Mouse (Mus musculus) ES-Bruce4 (cell line): ENCODE results near the gene Kcnq1.

Experiments used
- CTCF ChIP-seq: IDR thresholded peaks from one replicate; pipeline ENCODE4 v1.8.1; 2011; ENCODE audit warnings: low read depth, low read length
- EP300 ChIP-seq: IDR thresholded peaks from 2 replicates; pipeline ENCODE4 v1.6.1; 2011; ENCODE audit warnings: low read depth, low read length; ENCODE audit not compliant: insufficient read depth

DNA sequence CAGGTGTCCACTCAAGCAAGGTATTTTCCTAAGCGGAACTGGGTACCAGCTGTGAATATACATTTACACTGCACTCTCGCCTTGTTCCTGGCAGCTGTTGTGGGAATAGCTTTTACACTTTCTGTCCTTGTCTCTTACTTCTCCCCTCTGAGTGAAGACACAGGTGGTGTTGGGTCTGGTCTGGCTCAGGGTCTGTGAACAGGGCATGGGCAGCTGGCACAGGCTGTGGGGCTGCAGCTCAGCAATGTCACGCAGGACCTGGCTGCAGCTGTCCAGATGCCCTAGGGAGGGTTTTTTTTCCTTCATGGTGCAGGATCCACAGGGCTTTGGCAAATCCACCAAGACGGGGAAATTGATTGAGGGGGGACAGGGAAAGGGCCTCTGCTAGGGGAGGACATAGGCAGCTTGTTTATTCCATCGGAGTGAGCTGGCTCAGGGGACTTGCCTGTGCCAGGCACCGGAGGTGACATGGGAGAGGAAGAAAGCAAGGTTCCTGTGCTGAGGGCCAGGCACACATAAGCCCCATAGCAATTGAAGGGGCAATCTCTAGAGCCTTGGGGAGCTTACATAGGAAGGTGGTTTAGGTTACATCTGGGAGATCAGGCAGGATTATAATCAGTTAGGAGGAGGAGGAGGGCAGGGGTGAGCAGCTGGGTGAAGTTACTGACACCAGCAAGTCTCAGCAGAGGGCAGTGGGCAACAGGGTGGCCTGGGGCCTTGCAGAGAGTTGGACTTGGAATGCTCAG lies 147.1 kb downstream of the Kcnq1 start:
- TF ChIP-seq CTCF, result no peak
- TF ChIP-seq EP300, result no peak
